Mouse (Mus musculus) intestine, embryonic 14.5 days (tissue): ENCODE data around the gene Erv3. TPM values are rescaled to one million over a fixed set of nuclear protein-coding genes. Genes with fewer than 3 reads are reported as not detected.

Experiments used
- ATAC-seq: fragments of 200-750 bp; cut with Nextera tagmentation; replicated peaks from 2 replicates; pipeline ENCODE4 v1.8.0; 2017; ENCODE audit warnings: low read depth, moderate number of reproducible peaks, moderate TSS enrichment, moderate library complexity; ENCODE audit not compliant: low FRiP score, low TSS enrichment
- DNase-seq: peaks from one replicate; pipeline ENCODE4 v3.0.0-alpha.2; 2018; ENCODE audit warnings: low spot score
- H3K27ac ChIP-seq: fragments of 300-500 bp; sonication (generic); 2 replicates; pipeline ENCODE4 v1.5.1; 2014; ENCODE audit warnings: low read depth, mild to moderate bottlenecking, control low read depth
- H3K27me3 ChIP-seq: fragments of 300-500 bp; sonication (generic); replicated peaks from 2 replicates; pipeline ENCODE4 v1.6.1; 2014; ENCODE audit warnings: low read length, control low read depth; ENCODE audit not compliant: control insufficient read depth, insufficient read depth
- H3K36me3 ChIP-seq: fragments of 300-500 bp; sonication (generic); 2 replicates; pipeline ENCODE4 v1.6.1; 2014; ENCODE audit warnings: low read length, control low read depth; ENCODE audit not compliant: control insufficient read depth, insufficient read depth
- H3K4me1 ChIP-seq: fragments of 300-500 bp; sonication (generic); replicated peaks from 2 replicates; pipeline ENCODE4 v1.6.1; 2014; ENCODE audit warnings: low read length, control low read depth, mixed read lengths; ENCODE audit not compliant: control insufficient read depth, insufficient read depth
- H3K4me2 ChIP-seq: fragments of 300-500 bp; sonication (generic); 2 replicates; pipeline ENCODE4 v1.6.1; 2014; ENCODE audit warnings: low read length
- H3K4me3 ChIP-seq: fragments of 300-500 bp; sonication (generic); 2 replicates; pipeline ENCODE4 v1.5.1; 2014; ENCODE audit warnings: low read depth, low read length, control low read depth, mixed read lengths
- H3K9ac ChIP-seq: fragments of 300-500 bp; sonication (generic); 2 replicates; pipeline ENCODE4 v1.6.1; 2014; ENCODE audit warnings: mild to moderate bottlenecking, low read length
- H3K9me3 ChIP-seq: fragments of 300-500 bp; sonication (generic); 2 replicates; pipeline ENCODE4 v1.6.1; 2016; ENCODE audit warnings: low read length, control low read depth; ENCODE audit not compliant: control insufficient read depth
- WGBS: fragments of 180-500 bp; shearing (Covaris S2); extraction: QIAGEN DNeasy Blood & Tissue Kit; methylation state at CpG from one replicate; pipeline ENCODE4 v1.1.7; 2014; 5-methylcytosine and 5-hydroxymethylcytosine counted together
- polyA plus RNA-seq: library from polyadenylated mRNA; unstranded; fragments of >200 nt; fragmentation: Nextera tagmentation; extraction: Ambion mirVana; gene quantifications from 2 replicates; pipeline ENCODE4 v1.2.1, GENCODE M21; 2014

Erv3 gene
- polyA plus RNA-seq, 1 experiment from 2014 or later: not detected

DNA sequence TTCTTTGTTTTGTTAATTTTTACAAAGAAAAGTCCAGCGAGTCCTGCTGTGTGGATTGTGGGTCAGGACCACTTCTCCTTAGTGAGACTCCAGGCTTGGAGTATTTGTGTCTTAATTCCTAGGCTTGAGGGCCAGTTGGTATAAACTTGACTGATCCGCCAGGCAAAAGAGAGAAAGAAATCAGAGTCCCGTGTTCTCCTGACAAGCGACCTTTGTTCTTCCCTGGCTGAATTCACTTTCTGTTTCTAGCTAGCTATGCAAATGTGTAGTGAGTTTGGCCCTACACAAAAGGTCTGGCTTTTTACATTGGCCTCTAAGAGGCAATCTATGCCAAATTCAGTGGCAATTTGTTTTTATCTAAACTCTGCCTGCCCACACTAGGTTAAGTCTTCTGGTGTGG is 22.2 kb upstream of the Erv3 start:
- 57% methylated on average over 4 of the region's 4 CpGs for WGBS
- ATAC-seq: no peak
- no peak overlapping the region for H3K27ac ChIP-seq

DNA sequence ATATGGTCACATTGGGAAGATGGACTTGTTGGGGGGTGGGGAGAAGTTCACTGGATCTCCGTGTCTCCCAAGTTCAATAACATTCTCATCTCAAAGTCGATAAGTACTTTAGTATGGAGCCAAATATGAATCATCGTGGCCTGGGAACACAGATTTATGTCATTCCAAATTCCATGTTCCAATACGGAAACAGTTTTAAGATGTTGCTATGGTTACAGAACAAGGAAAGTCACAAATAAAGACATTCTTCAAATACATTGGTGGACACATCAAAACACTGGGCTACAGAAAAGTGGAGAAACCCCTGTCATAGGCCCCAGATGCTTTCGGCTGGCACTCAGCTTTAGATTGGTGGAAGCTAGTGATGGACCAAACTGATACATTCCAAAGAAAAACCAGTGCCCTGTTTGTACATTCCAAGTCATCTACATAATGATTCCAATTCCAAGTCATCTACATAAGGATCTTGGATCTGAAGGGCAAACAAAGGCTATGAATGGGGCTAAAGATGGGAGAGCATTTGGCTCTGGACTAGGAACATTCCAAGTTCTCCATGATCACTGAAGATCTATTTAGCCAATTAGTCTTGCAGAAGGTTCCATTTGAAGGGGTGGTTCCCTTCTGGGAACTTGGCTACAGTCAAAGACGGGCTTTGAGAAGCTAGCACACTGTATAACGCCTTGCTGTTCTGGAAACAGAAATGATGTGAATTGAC is 17.2 kb upstream of the Erv3 start:
- Histone ChIP-seq H3K27ac (no peak overlapping the region), H3K27me3 (no peaks in the 10 kb centered on the region), H3K36me3 (no peaks in the 10 kb centered on the region), H3K9me3 (no peaks in the 10 kb centered on the region), H3K4me1 (no peaks in the 10 kb centered on the region), H3K4me3 (no peak overlapping the region), H3K4me2 (no peak overlapping the region), H3K9ac (no peak overlapping the region)
- DNase-seq: no peak
- ATAC-seq: no peak
- WGBS: 89% methylated on average over 7 of the region's 7 CpGs

More for the DNA sequence above, 22.2 kb upstream of the Erv3 start:
- DNase-seq: no peak
- Histone ChIP-seq H3K4me1 (no peaks in the 10 kb centered on the region), H3K9me3 (no peaks in the 10 kb centered on the region), H3K36me3 (no peaks in the 10 kb centered on the region), H3K9ac (no peak overlapping the region), H3K4me3 (no peak overlapping the region), H3K27me3 (no peaks in the 10 kb centered on the region), H3K4me2 (no peak overlapping the region)

DNA sequence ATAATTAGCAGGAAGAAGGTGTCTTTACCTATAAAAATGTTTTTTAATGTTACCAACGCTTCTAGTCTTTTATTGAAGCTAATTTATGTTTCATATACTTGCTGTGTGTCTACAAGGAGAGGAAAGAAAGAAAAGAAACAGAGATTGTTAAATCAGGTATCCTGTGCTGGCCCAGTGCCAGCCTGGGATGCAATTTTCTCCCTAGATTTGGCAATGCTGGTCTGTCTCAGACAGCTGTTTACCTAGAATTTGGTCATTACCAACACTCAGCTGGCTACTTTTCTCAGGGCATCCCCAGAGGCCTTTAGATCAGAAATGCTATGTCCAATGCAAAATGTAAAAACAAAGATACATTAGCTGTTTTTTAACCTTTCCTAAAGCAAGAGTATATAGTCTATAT is 13.8 kb upstream of the Erv3 start:
- Histone ChIP-seq H3K36me3 (no peaks in the 10 kb centered on the region), H3K4me1 (no peaks in the 10 kb centered on the region), H3K4me3 (no peak overlapping the region), H3K9ac (no peak overlapping the region), H3K4me2 (no peak overlapping the region), H3K27me3 (no peaks in the 10 kb centered on the region), H3K9me3 (no peaks in the 10 kb centered on the region), H3K27ac (no peak overlapping the region)
- DNase-seq (no peak), ATAC-seq (no peak)
- 56% methylated on average over 1 of the region's 1 CpGs for WGBS

DNA sequence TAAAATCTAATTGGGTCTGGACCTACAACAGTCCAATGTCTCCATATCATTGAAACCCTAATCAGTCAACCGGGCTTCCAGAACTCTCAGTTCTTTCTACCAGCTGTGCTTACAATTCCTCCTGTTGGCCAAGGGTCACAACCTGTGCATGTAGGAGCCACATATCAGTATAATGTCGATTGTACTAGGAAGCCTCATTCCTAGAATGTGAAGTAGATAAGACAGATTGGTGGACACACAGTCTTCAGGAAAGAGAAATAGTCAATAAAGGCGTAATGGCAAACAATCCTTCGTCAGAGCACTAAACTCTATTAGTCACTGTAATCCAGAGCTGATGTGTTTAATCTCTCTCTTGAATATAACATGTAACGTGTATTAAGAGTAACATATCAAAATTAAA is 9.4 kb upstream of the Erv3 start:
- Histone ChIP-seq H3K4me3 (no peak overlapping the region), H3K9me3 (no peaks in the 10 kb centered on the region), H3K27me3 (no peaks in the 10 kb centered on the region), H3K36me3 (no peaks in the 10 kb centered on the region), H3K4me1 (no peaks in the 10 kb centered on the region), H3K4me2 (no peak overlapping the region), H3K27ac (no peak overlapping the region), H3K9ac (no peak overlapping the region)
- ATAC-seq (no peak), DNase-seq (no peak)
- 76% methylated on average over 5 of the region's 5 CpGs for WGBS

DNA sequence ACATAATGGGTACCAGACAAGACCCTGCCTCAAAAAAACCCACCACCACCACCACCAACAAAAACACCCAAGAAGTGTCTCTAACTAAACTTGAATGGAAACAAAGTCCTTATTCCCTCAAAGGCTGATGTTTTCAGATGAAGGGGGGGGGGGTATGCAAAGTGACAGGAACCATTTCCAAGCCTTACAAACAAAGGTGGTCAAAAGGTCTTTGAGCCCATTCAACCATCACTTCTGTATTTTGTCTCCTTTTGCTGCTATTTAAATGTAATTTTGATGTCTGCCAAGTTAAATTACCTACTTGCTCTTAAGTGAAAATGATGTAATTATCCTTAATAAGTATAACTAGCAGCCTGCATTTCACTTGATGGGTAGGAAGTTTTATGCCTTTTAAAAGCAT is 7.1 kb upstream of the Erv3 start:
- ATAC-seq: no peak
- Histone ChIP-seq H3K27me3 (no peaks in the 10 kb centered on the region), H3K9me3 (no peaks in the 10 kb centered on the region), H3K4me3 (no peak overlapping the region), H3K36me3 (no peaks in the 10 kb centered on the region), H3K4me2 (no peak overlapping the region), H3K4me1 (no peaks in the 10 kb centered on the region), H3K9ac (no peak overlapping the region), H3K27ac (no peak overlapping the region)
- DNase-seq: no peak

DNA sequence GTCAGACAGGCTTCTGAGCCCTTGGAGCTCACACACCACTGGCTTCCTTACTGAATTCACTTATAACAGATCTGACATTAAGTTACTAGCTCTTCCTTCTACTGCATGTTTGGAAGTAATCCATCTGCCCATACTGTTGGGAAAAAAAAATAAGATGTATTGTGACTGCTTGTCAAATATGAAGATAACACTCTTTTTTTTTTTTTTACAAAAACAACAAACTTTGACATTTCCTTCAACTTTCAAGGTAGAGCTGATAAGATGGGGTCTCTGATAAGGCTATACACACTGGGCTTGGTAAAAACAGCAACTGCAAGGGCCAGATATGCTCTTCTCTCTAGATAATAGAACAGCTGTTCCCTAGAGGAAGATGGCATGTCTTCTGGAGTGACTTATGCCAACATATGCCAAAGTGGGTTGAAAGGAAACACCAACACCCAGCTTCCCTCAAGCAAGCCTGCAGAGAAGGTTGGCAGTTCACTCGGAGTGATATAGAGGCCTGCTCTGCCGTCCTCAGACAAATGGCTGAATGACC is 4.8 kb upstream of the Erv3 start:
- Histone ChIP-seq H3K4me2 (no peak overlapping the region), H3K4me1 (no peaks in the 10 kb centered on the region), H3K36me3 (no peaks in the 10 kb centered on the region), H3K4me3 (no peak overlapping the region), H3K9ac (no peak overlapping the region), H3K9me3 (no peaks in the 10 kb centered on the region), H3K27me3 (no peaks in the 10 kb centered on the region), H3K27ac (no peak overlapping the region)
- DNase-seq (no peak), ATAC-seq (no peak)
- 79% methylated on average over 2 of the region's 2 CpGs for WGBS

DNA sequence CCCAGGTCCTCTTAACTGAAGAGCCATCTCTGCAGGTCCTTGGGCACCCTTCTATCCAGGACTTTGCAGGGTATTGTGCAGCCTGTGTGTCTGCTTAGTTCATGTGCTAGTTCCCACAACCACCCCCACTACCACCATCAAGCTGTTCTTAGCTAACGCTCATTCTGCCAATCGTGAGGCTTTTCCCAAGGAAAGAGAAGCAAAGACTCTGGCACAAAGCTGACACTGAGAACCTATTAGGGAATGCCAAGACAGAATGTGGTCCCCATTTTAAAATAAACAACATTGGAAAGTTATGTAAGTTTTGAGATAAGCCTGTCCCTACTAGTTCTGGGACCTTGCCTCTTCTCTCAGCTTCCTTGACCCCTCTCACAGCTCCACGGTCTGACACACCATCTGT is 3.9 kb upstream of the Erv3 start:
- Histone ChIP-seq H3K4me3 (no peak overlapping the region), H3K36me3 (no peaks in the 10 kb centered on the region), H3K27me3 (no peaks in the 10 kb centered on the region), H3K9ac (no peak overlapping the region), H3K27ac (no peak overlapping the region), H3K9me3 (no peaks in the 10 kb centered on the region), H3K4me1 (no peaks in the 10 kb centered on the region), H3K4me2 (no peak overlapping the region)
- ATAC-seq (no peak), DNase-seq (no peak)
- 43% methylated on average over 3 of the region's 3 CpGs for WGBS

DNA sequence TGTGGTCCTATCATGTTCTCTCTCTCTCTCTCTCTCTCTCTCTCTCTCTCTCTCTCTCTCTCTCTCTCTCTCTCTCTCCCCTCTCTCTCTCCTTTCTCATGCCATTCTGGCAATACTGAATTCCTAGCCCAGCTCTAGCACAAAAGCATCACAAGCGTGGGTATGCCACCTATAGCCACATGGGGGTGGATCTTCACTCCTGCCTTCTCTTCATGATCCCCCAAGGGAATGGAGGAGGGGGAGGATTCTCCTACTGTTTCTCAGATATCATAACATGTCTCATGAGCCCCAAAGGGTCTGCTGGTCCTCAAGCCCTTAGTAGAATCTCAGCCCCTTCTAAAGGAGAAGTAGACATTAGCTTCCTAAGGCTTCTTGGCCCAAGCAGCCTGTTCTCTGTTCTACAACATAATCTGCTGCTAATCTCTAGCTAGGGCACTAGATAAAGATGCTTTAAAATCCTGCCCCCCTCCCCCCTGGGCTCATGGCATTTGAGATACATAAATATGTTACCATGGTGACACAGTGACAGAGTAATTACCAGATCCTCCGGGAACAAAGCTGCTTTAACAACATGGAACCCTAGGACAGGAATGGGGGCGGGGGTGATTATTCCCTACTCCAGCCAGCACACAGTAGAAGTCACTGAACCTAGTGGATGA is 3.2 kb upstream of the Erv3 start:
- ATAC-seq (no peak), DNase-seq (no peak)
- no peaks in the 10 kb centered on the region for H3K9me3 ChIP-seq
- no peaks in the 10 kb centered on the region for H3K27me3 ChIP-seq
- no peak overlapping the region for H3K4me3 ChIP-seq
- no peak overlapping the region for H3K4me2 ChIP-seq
- H3K36me3 ChIP-seq: no peaks in the 10 kb centered on the region
- 55% methylated on average over 3 of the region's 3 CpGs for WGBS
- no peak overlapping the region for H3K27ac ChIP-seq
- H3K4me1 ChIP-seq: no peaks in the 10 kb centered on the region
- H3K9ac ChIP-seq: no peak overlapping the region

DNA sequence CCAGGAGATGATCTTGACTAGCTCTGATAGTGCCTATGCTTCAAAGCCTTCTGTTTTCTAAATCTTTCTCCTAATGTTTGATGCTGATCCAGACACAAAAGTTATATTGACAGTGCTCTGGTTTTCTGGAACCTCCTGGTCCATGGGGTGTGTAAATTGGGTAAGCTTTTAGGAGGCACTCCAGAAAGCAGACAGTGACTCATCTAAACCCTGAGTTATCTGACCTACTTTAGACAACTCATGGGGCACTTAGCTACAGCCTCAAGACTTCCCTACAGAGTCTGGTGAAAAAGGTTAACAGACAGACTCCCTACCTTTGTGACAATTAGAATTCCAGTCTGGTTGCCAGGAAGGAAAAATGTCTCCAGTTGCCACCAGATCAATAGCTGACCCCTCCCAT is 1.7 kb downstream of the Erv3 start:
- Histone ChIP-seq H3K36me3 (no peaks in the 10 kb centered on the region), H3K9ac (no peak overlapping the region), H3K4me1 (no peaks in the 10 kb centered on the region; the same call in 1 of the 2 replicates), H3K9me3 (no peaks in the 10 kb centered on the region), H3K27ac (no peak overlapping the region), H3K4me2 (no peak overlapping the region), H3K4me3 (no peak overlapping the region), H3K27me3 (no peaks in the 10 kb centered on the region)
- DNase-seq (no peak), ATAC-seq (no peak)
